Mouse (Mus musculus) gastrocnemius, adult 2 months (tissue): Measurements from ENCODE around the gene Glra2. TPM values are rescaled to one million over a fixed set of nuclear protein-coding genes. Genes with fewer than 3 reads are reported as not detected.
"Not testable (repeated sequence)": the region's sequence is repeated elsewhere in the genome, so short reads cannot be mapped to it uniquely, and the experiment has no call there.

Experiments
- DNase-seq: peaks from one replicate; pipeline ENCODE4 v3.0.0; 2022
- H3K27ac ChIP-seq: fragments of 200-600 bp; 2 replicates; pipeline ENCODE4 v1.8.1; 2022; ENCODE audit warnings: mild to moderate bottlenecking
- H3K4me3 ChIP-seq: fragments of 200-600 bp; 2 replicates; pipeline ENCODE4 v1.8.1; 2022; ENCODE audit warnings: mild to moderate bottlenecking, moderate library complexity
- CTCF ChIP-seq: fragments of 200-600 bp; IDR thresholded peaks from 2 replicates; pipeline ENCODE4 v1.8.1; 2022; ENCODE audit warnings: antibody characterized with exemption, mild to moderate bottlenecking, moderate library complexity
- intact Hi-C: fragments of 180-260 bp; cut with DNase I; formaldehyde crosslinking; loops from one replicate; pipeline ENCODE4 v1.15.1; 2025
- long read RNA-seq, 2 experiments: library from polyadenylated mRNA; stranded (forward); transcript quantifications; one replicate each; pipeline ENCODE4 v2.0.0; 2021
- total RNA-seq, 2 experiments: library from RNA; stranded (reverse); gene quantifications; 2 replicates each; pipeline ENCODE4 v1.2.3; 2021

The Glra2 gene
- total RNA-seq, result not detected
- long read RNA-seq, experiment 1, result 0 reads
- long read RNA-seq, experiment 2, result 0 reads

- intact Hi-C loops, result no loop called here
Measured at GRCm38 (mm10) chrX:165326939-165327698, at the start of gene Glra2. Gene Glra2 (minus strand): TSS chrX:165327393.

DNA sequence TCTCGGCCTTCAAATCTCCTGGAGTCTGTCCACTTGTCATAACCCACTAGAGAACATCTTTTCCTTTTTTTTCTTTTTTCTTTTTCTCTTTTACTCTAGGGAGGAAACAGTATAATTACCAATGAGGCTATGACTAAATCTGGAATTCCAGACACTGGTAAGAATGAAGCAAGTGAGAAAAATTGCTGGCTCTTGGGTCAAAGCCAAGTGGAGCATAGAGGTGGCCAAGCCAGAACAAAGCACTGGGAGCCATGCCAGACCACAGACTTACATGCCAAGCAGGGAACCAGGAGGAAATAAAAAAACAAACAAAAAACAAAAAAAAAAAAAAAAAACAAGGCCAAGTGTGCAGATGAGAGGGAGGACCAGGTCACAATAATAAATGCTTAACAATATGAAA lies 35.6 kb upstream of the Glra2 start:
- no peak overlapping the region for H3K4me3 ChIP-seq
- no peak overlapping the region for H3K27ac ChIP-seq
- peak; percentile 31 for DNase-seq
- intact Hi-C loops, result no loop called here
- no peak for TF ChIP-seq CTCF

More at GRCm38 (mm10) chrX:165326939-165327698, at the start of gene Glra2:
- Histone ChIP-seq H3K27ac (no peak within 1 kb of the TSS), H3K4me3 (no peak within 1 kb of the TSS)
- no peak for DNase-seq
- TF ChIP-seq CTCF, result no peak

DNA sequence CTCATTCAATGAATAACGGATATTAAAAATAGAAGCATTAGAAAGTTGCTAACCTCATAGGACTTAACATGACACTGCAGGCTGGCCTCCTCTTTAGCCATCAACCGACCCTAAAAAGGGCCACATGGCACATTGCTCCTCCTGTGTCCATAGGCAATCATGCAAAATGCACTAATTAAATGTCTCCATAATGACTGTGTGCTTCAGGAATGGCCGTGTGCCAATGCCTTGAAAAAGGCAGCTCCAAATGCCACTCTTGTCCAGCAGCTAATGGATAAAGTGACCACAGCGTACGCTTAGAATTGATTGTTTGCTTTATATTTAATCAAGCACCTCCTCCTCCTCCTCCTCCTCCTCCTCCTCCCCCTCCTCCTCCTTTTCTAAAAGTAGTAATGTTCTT lies 17.4 kb upstream of the Glra2 start:
- Histone ChIP-seq H3K4me3 (no peak overlapping the region), H3K27ac (no peak overlapping the region)
- intact Hi-C loops, result no loop called here
- no peak for TF ChIP-seq CTCF
- no peak for DNase-seq

- TF ChIP-seq CTCF, result peak; percentile 4; the same call in 1 of the 2 replicates
- intact Hi-C loops, result no loop called here
- DNase-seq, result no peak
- no peak overlapping the region for H3K27ac ChIP-seq
- H3K4me3 ChIP-seq, result no peak overlapping the region
Measured at GRCm38 (mm10) chrX:165327699-165328333, 623 bp upstream of the Glra2 start.

GRCm38 (mm10) chrX:165193550-165193949 lies 133.6 kb downstream of the Glra2 start:
- no peak overlapping the region for H3K4me3 ChIP-seq
- intact Hi-C loops, result no loop called here
- TF ChIP-seq CTCF, result peak; percentile 52
- DNase-seq, result no peak
- H3K27ac ChIP-seq, result no peak overlapping the region

- Histone ChIP-seq H3K4me3 (no peak overlapping the region), H3K27ac (no peak overlapping the region)
- no peak for DNase-seq
- TF ChIP-seq CTCF, result peak; percentile 20; the same call in 1 of the 2 replicates
- intact Hi-C loops, result no loop called here
Measured at GRCm38 (mm10) chrX:165191170-165191569, 136.0 kb downstream of the Glra2 start.

DNA sequence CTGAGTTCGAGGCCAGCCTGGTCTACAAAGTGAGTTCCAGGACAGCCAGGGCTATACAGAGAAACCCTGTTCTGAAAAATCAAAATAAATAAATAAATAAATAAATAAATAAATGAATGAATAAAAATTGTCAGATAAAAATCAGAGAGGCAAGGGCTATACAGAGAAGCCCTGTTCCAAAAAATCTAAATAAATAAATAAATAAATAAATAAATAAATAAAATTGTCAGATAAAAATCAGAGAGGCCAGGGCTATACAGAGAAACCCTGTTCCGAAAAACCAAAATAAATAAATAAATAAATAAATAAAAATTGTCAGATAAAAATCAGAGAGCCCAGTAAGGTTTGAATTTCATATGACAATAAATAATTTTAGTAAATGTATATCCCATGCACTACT lies 144.2 kb downstream of the Glra2 start:
- H3K4me3 ChIP-seq, intact Hi-C loops, H3K27ac ChIP-seq, DNase-seq: not testable (repeated sequence)

- no peak for DNase-seq
- TF ChIP-seq CTCF, result no peak
- no peak overlapping the region for H3K27ac ChIP-seq
- H3K4me3 ChIP-seq, result no peak overlapping the region
- intact Hi-C loops, result no loop called here
Measured at GRCm38 (mm10) chrX:165156549-165156948, 170.6 kb downstream of the Glra2 start.

GRCm38 (mm10) chrX:165104171-165104570 lies 223.0 kb downstream of the Glra2 start:
- DNase-seq, result no peak
- no peak for TF ChIP-seq CTCF
- intact Hi-C loops, result no loop called here
- Histone ChIP-seq H3K4me3 (no peak overlapping the region), H3K27ac (no peak overlapping the region)
